Mouse (Mus musculus) hindbrain, embryonic 13.5 days (tissue): ENCODE data around the gene Rbsn. TPM values are rescaled to one million over a fixed set of nuclear protein-coding genes. Genes with fewer than 3 reads are reported as not detected.

Experiments used
- ATAC-seq: fragments of 200-750 bp; cut with Nextera tagmentation; 2 replicates; pipeline ENCODE4 v1.8.0; 2017; ENCODE audit warnings: moderate TSS enrichment; ENCODE audit not compliant: low FRiP score
- H3K27ac ChIP-seq: fragments of 300-500 bp; sonication (generic); 2 replicates; pipeline ENCODE4 v1.5.1; 2015; ENCODE audit warnings: inconsistent platforms, mild to moderate bottlenecking, moderate library complexity
- H3K27me3 ChIP-seq: fragments of 300-500 bp; sonication (generic); 2 replicates; pipeline ENCODE4 v1.6.1; 2015; ENCODE audit warnings: mild to moderate bottlenecking, inconsistent platforms
- H3K36me3 ChIP-seq: fragments of 300-500 bp; sonication (generic); 2 replicates; pipeline ENCODE4 v1.6.1; 2015; ENCODE audit warnings: mild to moderate bottlenecking, inconsistent platforms
- H3K4me1 ChIP-seq: fragments of 300-500 bp; sonication (generic); replicated peaks from 2 replicates; pipeline ENCODE4 v1.6.1; 2015; ENCODE audit warnings: inconsistent platforms
- H3K4me2 ChIP-seq: fragments of 300-500 bp; sonication (generic); 2 replicates; pipeline ENCODE4 v1.6.1; 2015; ENCODE audit warnings: inconsistent platforms, mild to moderate bottlenecking, moderate library complexity
- H3K4me3 ChIP-seq: fragments of 300-500 bp; sonication (generic); 2 replicates; pipeline ENCODE4 v1.5.1; 2015; ENCODE audit warnings: mild to moderate bottlenecking, inconsistent platforms
- H3K9ac ChIP-seq: fragments of 300-500 bp; sonication (generic); 2 replicates; pipeline ENCODE4 v1.6.1; 2015; ENCODE audit warnings: mild to moderate bottlenecking, inconsistent platforms
- H3K9me3 ChIP-seq: fragments of 300-500 bp; sonication (generic); 2 replicates; pipeline ENCODE4 v1.6.1; 2016; ENCODE audit warnings: inconsistent platforms
- WGBS: fragments of 180-500 bp; shearing (Covaris S2); methylation state at CpG from one replicate; pipeline ENCODE4 v1.1.7; 2015; 5-methylcytosine and 5-hydroxymethylcytosine counted together
- polyA plus RNA-seq: library from polyadenylated mRNA; unstranded; fragments of >200 nt; fragmentation: Nextera tagmentation; extraction: Ambion mirVana; gene quantifications from 2 replicates; pipeline ENCODE4 v1.2.1, GENCODE M21; 2015

Rbsn gene
- polyA plus RNA-seq, 1 experiment from 2014 or later: 35.8 TPM

DNA sequence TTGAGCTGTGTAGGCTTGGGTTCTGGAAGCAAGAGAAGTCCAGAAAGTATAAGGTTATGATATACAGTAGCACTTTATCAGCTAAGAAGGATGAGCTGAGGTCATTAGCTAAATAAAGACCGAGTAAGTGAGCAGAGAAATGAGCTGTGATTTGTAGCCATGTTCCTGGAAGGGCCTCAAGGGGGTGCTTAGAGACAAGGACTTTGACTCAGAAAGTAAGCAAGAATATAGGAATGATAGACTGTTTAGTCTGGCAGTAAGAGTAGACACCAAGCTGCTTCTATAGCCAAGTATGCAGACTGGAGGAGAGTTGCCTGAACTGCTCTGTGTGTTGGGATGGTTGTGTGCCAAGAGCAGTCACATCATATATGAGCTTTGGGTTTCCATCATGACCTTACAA is 61.0 kb downstream of the Rbsn start:
- Histone ChIP-seq H3K27ac (no peak overlapping the region), H3K27me3 (no peaks in the 10 kb centered on the region), H3K4me1 (no peaks in the 10 kb centered on the region), H3K9ac (no peak overlapping the region), H3K9me3 (no peaks in the 10 kb centered on the region), H3K36me3 (peaks cover 86% of the 10 kb centered on the region), H3K4me3 (no peak overlapping the region), H3K4me2 (no peak overlapping the region)
- 70% methylated on average over 1 of the region's 1 CpGs for WGBS
- ATAC-seq: no peak

DNA sequence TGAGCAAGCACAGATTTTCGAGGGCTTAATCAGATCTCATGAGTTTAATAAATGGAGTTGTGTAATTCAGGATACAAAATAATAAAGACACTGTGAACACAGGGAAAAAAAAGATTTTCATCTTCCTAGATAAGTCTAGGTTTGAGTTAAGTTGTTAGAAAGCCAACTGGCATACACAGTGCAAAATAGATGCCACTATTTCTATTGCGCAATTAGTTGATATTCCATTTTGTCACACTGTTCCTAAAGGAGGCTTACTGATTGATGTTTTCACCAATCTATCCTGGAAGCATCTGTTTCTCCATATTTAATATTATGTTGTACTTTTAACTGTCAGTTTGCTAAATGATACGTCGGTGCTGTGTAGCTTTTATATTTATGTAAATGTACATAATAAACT is 68.8 kb downstream of the Rbsn start:
- no peaks in the 10 kb centered on the region for H3K9me3 ChIP-seq
- H3K27ac ChIP-seq: no peak overlapping the region
- H3K4me2 ChIP-seq: no peak overlapping the region
- H3K36me3 ChIP-seq: peaks cover 46% of the 10 kb centered on the region
- H3K9ac ChIP-seq: no peak overlapping the region
- H3K27me3 ChIP-seq: no peaks in the 10 kb centered on the region
- no peaks in the 10 kb centered on the region for H3K4me1 ChIP-seq
- H3K4me3 ChIP-seq: no peak overlapping the region
- 94% methylated on average over 4 of the region's 4 CpGs for WGBS
- ATAC-seq: no peak

Other genes starting within 250 kb of the Rbsn start
- 18.2 and 18.9 TPM in 2 replicates for gene Fgd5, start 236.0 kb downstream of the Rbsn start, polyA plus RNA-seq
- gene Nr2c2, start 123.5 kb downstream of the Rbsn start, polyA plus RNA-seq: 22.9 and 23.7 TPM in 2 replicates
- 64.1 and 67.2 TPM in 2 replicates for gene Mrps25, start 30.9 kb downstream of the Rbsn start, polyA plus RNA-seq
- 1.8 and 2.8 TPM in 2 replicates for gene Trh, start 29.7 kb upstream of the Rbsn start, polyA plus RNA-seq